Mouse (Mus musculus) R1 (cell line): ENCODE results near the gene Elob.
A peak's percentile ranks its signal among the peaks of the same experiment; 100 is the strongest.

Experiments
- DNase-seq: peaks from one replicate; pipeline ENCODE4 v3.0.0-alpha.2; 2018; ENCODE audit warnings: low read depth, low spot score

Elob gene

DNA sequence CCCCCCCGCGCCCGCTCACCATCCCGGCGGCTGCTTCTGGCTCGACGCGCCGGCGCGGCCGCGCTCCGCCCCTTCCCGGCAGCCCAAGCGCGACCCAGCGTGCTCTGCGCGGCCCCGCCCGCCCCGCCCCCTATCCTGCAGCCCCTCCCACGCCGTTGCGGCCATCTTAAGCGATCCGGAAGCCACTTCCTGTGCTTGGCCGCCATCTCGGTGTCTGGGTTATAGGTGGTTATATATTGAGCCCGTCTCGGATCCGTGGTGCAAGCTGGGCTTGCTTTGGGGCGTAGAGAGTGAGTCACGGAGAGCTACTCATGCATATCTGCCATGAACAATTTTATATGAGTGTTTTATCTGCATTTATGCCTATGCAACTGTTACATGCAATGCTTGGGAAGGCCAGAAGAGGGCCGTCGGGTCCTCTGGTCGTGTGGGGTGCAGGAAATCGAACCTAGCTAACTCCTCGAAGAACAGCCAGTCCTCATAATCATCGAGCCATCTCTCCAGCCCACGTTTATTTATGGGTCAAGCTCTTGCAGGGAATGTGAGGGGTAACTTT, at the start of gene Elob:
Gene Elob (minus strand): TSS at position 73 of the 556 bp plus-strand sequence.
- DNase-seq, result peak; percentile 91

- DNase-seq, result no peak
Observed at GRCm38 (mm10) chr17:23877166-23877565, 48.2 kb upstream of the Elob start.

DNA sequence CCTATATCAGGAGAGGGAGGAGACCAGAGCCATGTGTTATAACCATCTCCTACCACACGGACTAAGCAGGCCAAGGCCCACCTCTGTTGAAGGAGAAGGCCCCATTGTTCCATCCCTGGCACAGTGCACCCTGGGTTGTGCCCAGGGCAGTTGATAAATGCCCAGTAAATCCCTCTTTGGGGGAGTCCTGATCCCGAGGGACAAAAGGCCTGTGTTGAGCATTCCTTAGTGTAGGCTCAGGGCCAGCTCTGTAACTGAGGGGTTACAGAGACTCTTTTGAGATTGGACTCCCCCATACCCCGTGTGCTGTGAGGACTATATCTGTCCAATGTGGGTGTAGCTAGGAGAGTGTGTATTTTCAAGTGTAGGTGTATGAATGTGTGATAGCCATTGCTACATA, 47.8 kb upstream of the Elob start:
- DNase-seq, result no peak

DNA sequence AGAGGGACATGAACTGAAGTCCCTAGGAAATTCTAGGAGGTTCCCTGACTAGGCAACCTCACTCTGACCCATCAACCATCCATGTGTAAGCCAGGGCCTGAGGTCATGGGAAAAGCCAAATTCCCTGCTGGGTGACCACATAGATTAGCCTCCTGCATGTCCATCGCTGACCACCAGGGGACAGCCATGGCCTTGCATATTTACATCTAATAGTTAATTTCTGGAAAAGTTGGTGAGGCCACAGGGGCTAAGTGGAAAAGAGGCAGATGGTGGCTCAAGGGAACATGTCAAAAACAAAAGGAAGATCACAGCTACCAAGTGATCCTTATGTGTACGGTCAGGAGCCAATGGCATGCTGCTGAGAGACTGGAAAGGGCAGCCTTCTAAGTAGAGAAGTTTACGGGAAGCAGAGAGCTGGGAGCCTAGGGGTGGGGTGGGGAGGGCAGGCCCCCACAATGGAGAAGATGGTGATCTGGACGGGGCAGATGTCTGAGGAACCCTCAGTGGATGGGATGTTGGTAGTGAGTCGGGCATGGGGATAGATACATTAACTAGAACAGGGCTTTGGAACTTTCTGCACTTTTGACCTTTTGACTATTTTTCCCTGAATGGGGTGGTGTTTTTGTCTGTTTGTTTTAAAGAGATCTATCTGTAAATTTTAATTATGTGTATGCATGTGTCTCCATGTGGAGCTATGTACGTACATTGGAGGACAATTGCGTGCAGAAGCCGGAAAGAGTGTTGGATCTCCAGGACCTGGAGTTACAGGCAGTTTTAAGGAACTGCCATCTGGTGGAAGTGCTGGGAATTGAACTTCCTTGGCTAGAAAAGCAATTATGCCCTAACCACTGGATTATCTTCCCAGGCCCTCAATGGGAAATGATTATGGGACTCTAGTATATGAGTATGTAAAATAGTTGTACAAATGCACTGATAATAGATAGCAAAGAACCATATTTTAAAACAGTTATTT, 45.2 kb upstream of the Elob start:
- peak; percentile 56 for DNase-seq

- DNase-seq, result no peak
Observed at GRCm38 (mm10) chr17:23868513-23868912, 39.6 kb upstream of the Elob start.

GRCm38 (mm10) chr17:23867756-23868155, 38.8 kb upstream of the Elob start, which contains the start of gene Prss21:
Prss21 (plus strand) TSS chr17:23868056.
- DNase-seq, result no peak

DNA sequence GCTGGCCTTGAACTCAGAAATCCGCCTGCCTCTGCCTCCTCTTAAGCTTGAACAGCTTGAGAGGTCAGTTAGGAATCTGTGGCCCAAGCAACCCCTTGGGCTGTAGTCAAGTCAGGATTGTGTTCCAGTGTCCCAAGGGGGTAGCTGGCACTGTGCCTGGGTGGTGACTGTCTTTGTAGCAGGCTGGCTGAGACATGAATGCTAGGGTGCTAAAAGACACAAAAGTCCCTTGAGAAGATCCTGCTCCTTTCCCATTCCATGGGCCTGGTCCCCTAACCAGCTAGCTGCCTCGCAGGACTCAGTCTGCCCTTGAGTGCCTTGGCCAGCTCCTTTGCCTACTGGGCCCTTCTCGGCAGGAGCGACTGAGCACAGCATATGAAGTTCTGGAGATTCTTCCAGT, 34.0 kb upstream of the Elob start:
- no peak for DNase-seq

DNA sequence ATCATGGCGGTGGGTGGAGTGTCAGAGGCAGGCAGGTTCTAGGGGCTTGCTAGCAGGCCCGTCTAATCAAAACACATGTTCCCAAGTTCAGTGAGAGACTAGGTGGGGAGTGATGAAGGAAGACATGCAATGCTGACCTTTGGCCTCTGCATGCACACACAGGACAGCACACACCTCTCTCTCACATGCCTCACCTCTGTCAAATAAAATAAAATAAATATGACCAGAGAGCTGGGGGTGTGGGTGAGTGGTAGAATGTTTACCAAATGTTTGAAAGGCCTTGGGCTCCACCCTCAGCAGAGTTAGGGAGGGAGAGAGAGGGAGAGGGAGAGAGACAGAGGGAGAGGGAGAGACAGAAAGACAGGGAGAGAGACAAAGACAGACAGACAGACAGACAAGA, 29.0 kb upstream of the Elob start:
- no peak for DNase-seq

- DNase-seq, result no peak
Observed at GRCm38 (mm10) chr17:23857193-23857592, 28.3 kb upstream of the Elob start.

- DNase-seq, result peak; percentile 44
Observed at GRCm38 (mm10) chr17:23854229-23854765, 25.4 kb upstream of the Elob start.

- peak; percentile 38 for DNase-seq
Observed at GRCm38 (mm10) chr17:23853292-23853691, 24.4 kb upstream of the Elob start.

- peak; percentile 82 for DNase-seq
Observed at GRCm38 (mm10) chr17:23850853-23851749, 22.2 kb upstream of the Elob start.

DNA sequence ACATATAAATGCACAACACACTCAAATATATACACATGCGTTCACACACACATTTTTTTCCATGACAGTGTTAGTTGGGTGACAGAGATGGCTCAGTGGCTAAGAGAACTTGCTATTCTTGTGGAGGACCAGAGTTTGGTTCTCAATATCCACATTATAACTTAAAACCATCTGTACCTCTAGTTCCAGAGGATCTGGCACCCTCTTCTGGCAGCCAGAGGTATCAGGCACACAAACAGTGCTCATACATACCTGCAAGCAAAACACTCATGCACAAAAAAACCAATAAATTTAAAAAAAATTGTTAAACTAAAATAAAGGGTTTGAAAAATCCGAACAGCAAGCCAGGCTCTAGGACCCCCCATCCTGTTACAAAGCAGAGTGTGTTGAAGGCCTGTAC, 21.1 kb upstream of the Elob start:
- DNase-seq, result peak; percentile 40

DNA sequence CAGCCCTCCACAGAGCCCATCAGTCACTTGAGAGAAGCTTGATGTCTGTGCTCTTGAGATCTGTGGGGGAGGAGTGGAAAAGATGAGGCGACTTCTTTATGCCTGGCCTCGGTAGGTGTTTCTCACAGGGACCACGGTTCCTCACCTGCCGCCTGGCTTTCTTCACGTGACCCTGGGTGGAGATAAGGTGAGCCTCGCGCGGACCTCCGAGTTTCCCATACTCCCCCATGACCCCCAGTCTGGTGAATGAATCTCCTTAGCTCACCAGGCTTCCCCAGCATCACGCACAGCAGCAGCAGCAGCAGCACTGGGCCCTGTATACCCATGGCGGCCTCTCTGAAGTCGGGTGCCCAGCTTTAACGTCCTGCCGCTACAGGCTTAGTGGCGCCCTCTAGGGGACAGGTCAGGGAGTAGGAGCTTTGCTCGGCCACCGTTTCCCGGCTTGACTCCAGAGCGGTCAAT, 14.9 kb upstream of the Elob start, which contains the start of the genes Prss32 and Prss41:
Gene Prss32 (plus strand): TSS at position 44 of the 462 bp plus-strand sequence.
Gene Prss41 (minus strand): TSS at position 361 of the 462 bp plus-strand sequence.
- peak; percentile 80 for DNase-seq

GRCm38 (mm10) chr17:23843141-23843811, 14.3 kb upstream of the Elob start:
- peak; percentile 89 for DNase-seq

- peak; percentile 82 for DNase-seq
Observed at GRCm38 (mm10) chr17:23841145-23841544, 12.2 kb upstream of the Elob start.

GRCm38 (mm10) chr17:23836006-23836575, 7.2 kb upstream of the Elob start, which contains the start of gene Prss33:
Prss33 (minus strand) TSS chr17:23836056.
- DNase-seq, result no peak

GRCm38 (mm10) chr17:23831201-23831600, 2.3 kb upstream of the Elob start:
- DNase-seq, result no peak

DNA sequence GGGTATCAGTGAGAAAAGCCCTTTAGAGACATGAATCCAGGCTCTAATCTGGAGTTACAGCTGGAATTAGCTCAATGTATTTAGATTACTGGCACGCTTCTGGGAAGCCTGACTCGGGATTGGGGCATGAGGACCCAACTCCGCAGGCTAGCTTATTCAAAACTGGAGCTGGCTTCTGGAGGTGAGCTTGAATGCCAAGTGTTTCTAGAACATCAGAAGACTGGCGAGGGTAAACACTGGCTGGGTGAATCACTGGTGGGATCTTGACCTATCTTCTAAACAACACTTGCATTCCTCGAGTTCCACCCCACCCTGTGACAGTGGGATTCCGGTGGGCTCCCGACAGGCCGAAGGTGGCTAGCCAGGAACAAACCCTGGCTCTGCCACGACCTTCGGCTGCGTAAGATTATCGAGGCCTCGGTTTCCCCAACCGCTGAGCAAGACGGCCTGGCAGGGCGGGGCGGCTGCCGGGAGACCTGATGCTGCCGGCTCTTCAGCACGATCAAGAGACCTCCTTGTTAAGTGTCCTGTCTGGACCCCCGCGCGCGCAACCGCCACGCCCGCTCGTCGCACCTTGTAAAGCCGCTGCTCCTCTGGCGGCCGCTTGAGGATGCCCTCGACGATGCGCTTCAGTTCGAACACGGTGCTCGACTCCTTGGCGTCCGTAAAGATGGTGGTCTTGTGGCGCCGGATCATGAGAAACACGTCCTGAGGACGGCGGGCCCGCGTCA, 500 bp downstream of the Elob start:
- peak; percentile 86 for DNase-seq

- no peak for DNase-seq
Observed at GRCm38 (mm10) chr17:23825591-23825990, 3.3 kb downstream of the Elob start.
